Mouse (Mus musculus): ENCODE measurements at regions not wholly inside any gene's neighbourhood (a gene's known extent, or its start where the extent isn't known, plus 50 kb on each side); places are given as distances from the start of the nearest gene placed in this dataset.
A peak's percentile ranks its signal among the peaks of the same experiment; 100 is the strongest.

- TF ChIP-seq ZC3H11A (IDR thresholded peaks at IDR 0.05; ENCODE audit: borderline replicate concordance, low read depth, low read length) (no peak), MAFK (IDR thresholded peaks at IDR 0.05; ENCODE audit: insufficient read depth, low read depth, low read length) (peak; percentile 59), HCFC1 (IDR thresholded peaks at IDR 0.05; ENCODE audit: borderline replicate concordance, insufficient read depth, low read length) (no peak)
Measured at GRCm38 (mm10) chr1:137927953-137928352, 247.6 kb downstream of the Ptprc start.

Measured in ES-E14 (cell line).